Mouse (Mus musculus) liver, postnatal 0 days (tissue): ENCODE results near the gene Cbfb.

Experiments used
- CTCF ChIP-seq: sonication (generic); IDR thresholded peaks from 2 replicates; pipeline ENCODE4 v1.5.1; 2016; ENCODE audit warnings: antibody characterized with exemption, low read depth
- EP300 ChIP-seq: IDR thresholded peaks from 2 replicates; pipeline ENCODE4 v1.6.1; 2016; ENCODE audit warnings: antibody characterized with exemption, low read depth, mild to moderate bottlenecking

GRCm38 (mm10) chr8:105167116-105167515, 3.4 kb upstream of the Cbfb start:
- TF ChIP-seq EP300 (no peak), CTCF (no peak)
